In genomic region chr6:72989028-72989736, GRCm38 (mm10) we compare ENCODE assay signal across 7 mouse cellular contexts. TPM values are rescaled to one million over a fixed set of nuclear protein-coding genes. Genes with fewer than 3 reads are reported as not detected.
A peak's percentile ranks its signal among the peaks of the same experiment; 100 is the strongest.
DNase-seq lines count a peak whose midpoint lies in the region; ATAC-seq and TF ChIP-seq lines count a peak whose summit lies in the region.

No protein-coding gene starts in this region.

- peak; percentile 89 for ATAC-seq in limb, embryonic 12.5 days (ENCODE audit: insufficient number of reproducible peaks, insufficient read depth, low FRiP score, low TSS enrichment, low read depth)
- no peak for ATAC-seq in heart, embryonic 12.5 days (ENCODE audit: insufficient number of reproducible peaks, low FRiP score)

- no peak overlapping the region for H3K9ac ChIP-seq in limb, embryonic 12.5 days (replicated peaks)
- no peak overlapping the region for H3K9ac ChIP-seq in heart, embryonic 12.5 days

- H3K27me3 ChIP-seq in C2C12 (ENCODE audit: control insufficient read depth, insufficient read depth, insufficient read length) = no peaks in the 10 kb centered on the region
- no peaks in the 10 kb centered on the region for H3K27me3 ChIP-seq in embryonic facial prominence, embryonic 10.5 days (replicated peaks; ENCODE audit: low read depth, poor library complexity, severe bottlenecking)
- H3K27me3 ChIP-seq in limb, embryonic 12.5 days = no peaks in the 10 kb centered on the region
- H3K27me3 ChIP-seq in heart, embryonic 12.5 days (replicated peaks) = no peaks in the 10 kb centered on the region

- H3K4me3 ChIP-seq in C2C12 (ENCODE audit: insufficient read depth, poor library complexity, severe bottlenecking) = no peak overlapping the region
- H3K4me3 ChIP-seq in embryonic facial prominence, embryonic 10.5 days = no peak overlapping the region
- no peak overlapping the region for H3K4me3 ChIP-seq in limb, embryonic 12.5 days (replicated peaks)
- H3K4me3 ChIP-seq in heart, embryonic 12.5 days = no peak overlapping the region

- no peaks in the 10 kb centered on the region for H3K36me3 ChIP-seq in C2C12 (ENCODE audit: control insufficient read depth, insufficient read depth)
- no peaks in the 10 kb centered on the region for H3K36me3 ChIP-seq in embryonic facial prominence, embryonic 10.5 days (replicated peaks)
- H3K36me3 ChIP-seq in limb, embryonic 12.5 days = no peaks in the 10 kb centered on the region
- no peaks in the 10 kb centered on the region for H3K36me3 ChIP-seq in heart, embryonic 12.5 days

- peak overlapping the region; percentile 51 for H3K27ac ChIP-seq in embryonic facial prominence, embryonic 10.5 days (replicated peaks)
- 0 out of 2 replicates have a peak overlapping the region, but pooled peaks have one; percentile 35 for H3K27ac ChIP-seq in limb, embryonic 12.5 days
- H3K27ac ChIP-seq in heart, embryonic 12.5 days (ENCODE audit: poor library complexity, severe bottlenecking) = no peak overlapping the region

- no peak overlapping the region for H3ac ChIP-seq in C2C12 (ENCODE audit: control insufficient read depth, insufficient read length, low read depth)

- peak; percentile 47 for DNase-seq in 3134 (ENCODE audit: extremely low read depth, insufficient read length, low spot score)
- DNase-seq in embryonic facial prominence, embryonic 10.5 days (ENCODE audit: low spot score) = peak; percentile 55
- no peak for DNase-seq in testis, postnatal 14 days (ENCODE audit: low spot score)
- DNase-seq in urinary bladder, postnatal 25 days (ENCODE audit: low spot score) = no peak

- H3K4me2 ChIP-seq in limb, embryonic 12.5 days = 0 out of 2 replicates have a peak overlapping the region, but pooled peaks have one; percentile 13
- H3K4me2 ChIP-seq in heart, embryonic 12.5 days = no peak overlapping the region

- no peaks in the 10 kb centered on the region for H3K79me3 ChIP-seq in C2C12 (ENCODE audit: low read depth)

- H3K4me1 ChIP-seq in embryonic facial prominence, embryonic 10.5 days = peaks cover 6% of the 10 kb centered on the region
- peaks cover 24% of the 10 kb centered on the region for H3K4me1 ChIP-seq in limb, embryonic 12.5 days (replicated peaks)
- peaks cover 6% of the 10 kb centered on the region for H3K4me1 ChIP-seq in heart, embryonic 12.5 days (replicated peaks)

- 37% methylated on average over 7 of the region's 7 CpGs for WGBS in embryonic facial prominence, embryonic 10.5 days
- 21% methylated on average over 7 of the region's 7 CpGs for WGBS in limb, embryonic 12.5 days
- 32% methylated on average over 7 of the region's 7 CpGs for WGBS in heart, embryonic 12.5 days

- no peaks in the 10 kb centered on the region for H3K79me2 ChIP-seq in C2C12 (ENCODE audit: control insufficient read depth, insufficient read depth)

- no peaks in the 10 kb centered on the region for H3K9me3 ChIP-seq in embryonic facial prominence, embryonic 10.5 days
- H3K9me3 ChIP-seq in limb, embryonic 12.5 days = no peaks in the 10 kb centered on the region
- H3K9me3 ChIP-seq in heart, embryonic 12.5 days (replicated peaks) = no peaks in the 10 kb centered on the region

- TF ChIP-seq CTCF in C2C12 (IDR thresholded peaks at IDR 0.05; ENCODE audit: control insufficient read depth, insufficient read depth, insufficient read length) = no peak

TF ChIP-seq in C2C12, 6 proteins besides CTCF, POLR2A, EP300 and RAD21:
- peak; percentile 72 for TF ChIP-seq MYOD1 (IDR thresholded peaks at IDR 0.05; ENCODE audit: control insufficient read depth, insufficient read length, low read depth)
- TF ChIP-seq CEBPB (IDR thresholded peaks at IDR 0.05; ENCODE audit: low read depth) = peak; percentile 59
- no peak for TF ChIP-seq MAX (IDR thresholded peaks at IDR 0.05)

RNA-seq across cellular contexts. Expression of gene Tmsb10, which starts 30.6 kb away (rescaled TPM):
- 3,526 TPM for polyA plus RNA-seq in C2C12 (2012; fragmentation: generic; extraction: Trizol)
- 3,167 and 3,450 TPM in 2 replicates for polyA plus RNA-seq in embryonic facial prominence, embryonic 10.5 days (2016; fragmentation: Nextera tagmentation; extraction: Ambion mirVana)
- 3,675 and 3,954 TPM in 2 replicates for polyA plus RNA-seq in limb, embryonic 12.5 days (2016; fragmentation: Nextera tagmentation; extraction: Ambion mirVana)
- 2,303 and 2,375 TPM in 2 replicates for polyA plus RNA-seq in heart, embryonic 12.5 days (2016; fragmentation: Nextera tagmentation; extraction: Ambion mirVana)

Comparison
In these comparisons a context has a peak if more than half of its experiments do, and no peak if none do; other contexts are left out.
1. DNase-seq: peak in 3134 (single experiment) and embryonic facial prominence, embryonic 10.5 days (single experiment); none in testis, postnatal 14 days (single experiment) and urinary bladder, postnatal 25 days (single experiment).